Mouse (Mus musculus): Measurements from ENCODE around the gene Snapc4. TPM values are rescaled to one million over a fixed set of nuclear protein-coding genes. Genes with fewer than 3 reads are reported as not detected.
A peak's percentile ranks its signal among the peaks of the same experiment; 100 is the strongest.

Gene Snapc4
- polyA plus RNA-seq, 1 experiment: 54.3 TPM

GRCm38 (mm10) chr2:26312812-26313211 is 67.6 kb downstream of the Snapc4 start:
- H3K4me1 ChIP-seq (ENCODE audit: control insufficient read depth, insufficient read depth, low read length): peaks cover 2% of the 10 kb centered on the region

More at GRCm38 (mm10) chr2:26312812-26313211, 67.6 kb downstream of the Snapc4 start:
- Histone ChIP-seq H3K9me3 (replicated peaks; ENCODE audit: control insufficient read depth, insufficient read depth, low read length, poor library complexity, severe bottlenecking) (no peaks in the 10 kb centered on the region), H3K27me3 (ENCODE audit: control insufficient read depth, insufficient read depth, low read length, poor library complexity, severe bottlenecking) (no peaks in the 10 kb centered on the region), H3K4me3 (ENCODE audit: low read depth, low read length) (no peak overlapping the region), H3K27ac (ENCODE audit: insufficient read depth, low read length) (no peak overlapping the region), H3K36me3 (ENCODE audit: control insufficient read depth, insufficient read depth, low read length, poor library complexity, severe bottlenecking) (no peaks in the 10 kb centered on the region), H3K9ac (ENCODE audit: low read depth, poor library complexity, severe bottlenecking) (no peak overlapping the region)
- TF ChIP-seq POLR2A (IDR thresholded peaks at IDR 0.05; ENCODE audit: insufficient read depth, low read length): no peak
- TF ChIP-seq CTCF (IDR thresholded peaks at IDR 0.05; ENCODE audit: low read depth, low read length): peak; percentile 24
- no peak for TF ChIP-seq EP300 (IDR thresholded peaks at IDR 0.05; ENCODE audit: insufficient read depth, low read depth, low read length)

Other genes starting within 250 kb of the Snapc4 start
- not detected in 2 replicates for gene Lhx3, start 172.4 kb downstream of the Snapc4 start, polyA plus RNA-seq (2011; ENCODE audit: insufficient read depth, insufficient read length, low read depth, missing spikeins)
- gene Qsox2, start 143.1 kb downstream of the Snapc4 start, polyA plus RNA-seq (2011; ENCODE audit: insufficient read depth, insufficient read length, low read depth, missing spikeins): 17.2 and 18.0 TPM in 2 replicates
- 0.06 TPM in 1 of 2 replicates, not detected in the other for gene Ccdc187, start 86.1 kb downstream of the Snapc4 start, polyA plus RNA-seq (2011; ENCODE audit: insufficient read depth, insufficient read length, low read depth, missing spikeins)
- gene Gpsm1, start 65.1 kb downstream of the Snapc4 start, polyA plus RNA-seq (2011; ENCODE audit: insufficient read depth, insufficient read length, low read depth, missing spikeins): 16.3 and 16.5 TPM in 2 replicates
- 9.8 and 10.4 TPM in 2 replicates for gene Dnlz, start 28.5 kb downstream of the Snapc4 start, polyA plus RNA-seq (2011; ENCODE audit: insufficient read depth, insufficient read length, low read depth, missing spikeins)
- gene Card9, start 19.7 kb downstream of the Snapc4 start, polyA plus RNA-seq (2011; ENCODE audit: insufficient read depth, insufficient read length, low read depth, missing spikeins): not detected in 2 replicates
- 68.4 and 83.0 TPM in 2 replicates for gene Entr1, start 8.7 kb upstream of the Snapc4 start, polyA plus RNA-seq (2011; ENCODE audit: insufficient read depth, insufficient read length, low read depth, missing spikeins)
- gene Pmpca, start 8.7 kb upstream of the Snapc4 start, polyA plus RNA-seq (2011; ENCODE audit: insufficient read depth, insufficient read length, low read depth, missing spikeins): 161 and 167 TPM in 2 replicates
- 7.3 and 15.3 TPM in 2 replicates for gene Inpp5e, start 28.6 kb upstream of the Snapc4 start, polyA plus RNA-seq (2011; ENCODE audit: insufficient read depth, insufficient read length, low read depth, missing spikeins)
- gene Sec16a, start 64.6 kb upstream of the Snapc4 start, polyA plus RNA-seq (2011; ENCODE audit: insufficient read depth, insufficient read length, low read depth, missing spikeins): 51.5 and 55.5 TPM in 2 replicates
- 31.1 and 31.9 TPM in 2 replicates for gene Notch1, start 136.0 kb upstream of the Snapc4 start, polyA plus RNA-seq (2011; ENCODE audit: insufficient read depth, insufficient read length, low read depth, missing spikeins)
- 37.7 and 41.1 TPM in 2 replicates for gene Egfl7, start 199.4 kb upstream of the Snapc4 start, polyA plus RNA-seq (2011; ENCODE audit: insufficient read depth, insufficient read length, low read depth, missing spikeins)
- not detected in 2 replicates for gene Gm20532, start 206.0 kb upstream of the Snapc4 start, polyA plus RNA-seq (2011; ENCODE audit: insufficient read depth, insufficient read length, low read depth, missing spikeins)
- gene Agpat2, start 223.8 kb upstream of the Snapc4 start, polyA plus RNA-seq (2011; ENCODE audit: insufficient read depth, insufficient read length, low read depth, missing spikeins): 19.7 and 21.0 TPM in 2 replicates
- 4.9 and 5.3 TPM in 2 replicates for gene Fam69b, start 247.8 kb upstream of the Snapc4 start, polyA plus RNA-seq (2011; ENCODE audit: insufficient read depth, insufficient read length, low read depth, missing spikeins)